Mouse (Mus musculus): Measurements from ENCODE around the gene Rabl2. TPM values are rescaled to one million over a fixed set of nuclear protein-coding genes. Genes with fewer than 3 reads are reported as not detected.

Rabl2 gene
- polyA plus RNA-seq, 1 experiment from 2014 or later: 86.6 TPM

DNA sequence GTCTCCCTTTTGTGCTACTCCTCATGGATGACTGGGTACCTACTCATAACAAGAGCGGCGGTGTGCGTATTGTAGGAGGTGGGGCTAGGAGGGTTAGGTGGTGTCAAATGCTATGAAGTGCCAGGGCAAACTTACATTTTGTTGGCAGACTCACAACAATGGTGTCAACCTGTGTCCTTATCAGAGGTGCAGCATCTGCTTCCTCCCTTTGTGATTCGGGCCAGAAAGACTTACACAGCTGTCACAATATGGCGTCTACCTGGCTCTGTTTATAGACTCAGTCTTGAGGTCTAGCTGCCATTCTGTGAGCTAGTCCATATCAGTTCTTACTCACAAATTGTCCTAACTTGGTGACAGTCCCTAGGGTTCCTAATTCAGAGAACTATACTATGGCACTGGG lies 6.6 kb downstream of the Rabl2 start:
- H3K27me3 ChIP-seq (replicated peaks): no peaks in the 10 kb centered on the region
- no peak overlapping the region for H3K27ac ChIP-seq (replicated peaks)
- H3K4me1 ChIP-seq: peaks cover 10% of the 10 kb centered on the region
- no peak overlapping the region for H3K9ac ChIP-seq (replicated peaks)
- no peak overlapping the region for H3K4me2 ChIP-seq
- 87% methylated on average over 5 of the region's 5 CpGs for WGBS
- peaks cover 40% of the 10 kb centered on the region for H3K36me3 ChIP-seq
- no peak overlapping the region for H3K4me3 ChIP-seq (replicated peaks)
- ATAC-seq (ENCODE audit: low FRiP score): no peak
- no peaks in the 10 kb centered on the region for H3K9me3 ChIP-seq (replicated peaks)

DNA sequence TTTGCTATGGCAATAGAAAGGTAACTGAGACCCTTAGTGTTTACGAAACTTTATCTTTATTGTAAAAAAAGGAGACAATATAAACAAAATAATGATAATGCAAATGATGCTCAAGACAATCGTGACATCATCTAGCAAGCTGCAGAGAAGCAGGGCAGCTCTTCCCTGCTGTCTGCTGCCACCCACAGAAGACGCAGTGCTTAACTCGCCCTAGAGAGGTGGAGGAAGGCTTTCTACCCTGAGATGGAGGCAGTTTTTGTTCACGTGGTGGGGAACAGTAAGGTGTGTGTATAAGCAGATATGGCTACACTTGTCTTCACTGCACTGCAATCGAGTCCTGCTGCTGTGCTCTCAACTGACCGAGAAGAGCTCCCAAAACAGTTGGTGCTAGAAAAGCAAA lies 9.2 kb downstream of the Rabl2 start:
- H3K27ac ChIP-seq (replicated peaks): no peak overlapping the region
- peaks cover 35% of the 10 kb centered on the region for H3K36me3 ChIP-seq
- no peaks in the 10 kb centered on the region for H3K4me1 ChIP-seq
- no peak overlapping the region for H3K4me3 ChIP-seq (replicated peaks)
- no peaks in the 10 kb centered on the region for H3K9me3 ChIP-seq (replicated peaks)
- 93% methylated on average over 7 of the region's 7 CpGs for whole genome bisulfite sequencing
- no peaks in the 10 kb centered on the region for H3K27me3 ChIP-seq (replicated peaks)
- no peak overlapping the region for H3K4me2 ChIP-seq
- ATAC-seq (ENCODE audit: low FRiP score): no peak
- no peak overlapping the region for H3K9ac ChIP-seq (replicated peaks)

DNA sequence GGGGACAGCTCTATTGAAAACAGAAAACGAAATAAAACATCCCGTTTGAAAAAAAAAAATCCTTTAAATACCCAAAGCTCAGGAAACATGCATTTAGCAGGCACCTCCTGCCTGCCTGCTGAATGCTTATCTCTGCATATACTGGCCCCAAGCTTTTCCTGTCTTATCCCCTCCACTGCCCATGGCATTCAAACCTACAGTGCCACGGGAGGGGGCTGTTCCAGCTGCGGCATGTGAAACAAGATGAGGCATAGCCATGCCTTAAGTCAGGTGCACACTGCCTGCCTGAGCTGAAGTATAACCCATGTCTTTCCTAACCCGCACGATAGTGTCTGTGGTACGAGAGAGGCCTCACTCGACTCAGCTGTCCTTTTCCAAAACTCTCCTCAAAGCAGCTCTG lies 19.6 kb downstream of the Rabl2 start:
- no peak overlapping the region for H3K4me2 ChIP-seq
- H3K4me3 ChIP-seq (replicated peaks): no peak overlapping the region
- no peaks in the 10 kb centered on the region for H3K9me3 ChIP-seq (replicated peaks)
- H3K9ac ChIP-seq (replicated peaks): no peak overlapping the region
- 80% methylated on average over 8 of the region's 8 CpGs for WGBS
- no peaks in the 10 kb centered on the region for H3K27me3 ChIP-seq (replicated peaks)
- no peak overlapping the region for H3K27ac ChIP-seq (replicated peaks)
- H3K36me3 ChIP-seq: 0 out of 2 replicates have a peak, but pooled peaks cover 3% of the 10 kb centered on the region
- ATAC-seq (ENCODE audit: low FRiP score): no peak
- H3K4me1 ChIP-seq: no peaks in the 10 kb centered on the region

DNA sequence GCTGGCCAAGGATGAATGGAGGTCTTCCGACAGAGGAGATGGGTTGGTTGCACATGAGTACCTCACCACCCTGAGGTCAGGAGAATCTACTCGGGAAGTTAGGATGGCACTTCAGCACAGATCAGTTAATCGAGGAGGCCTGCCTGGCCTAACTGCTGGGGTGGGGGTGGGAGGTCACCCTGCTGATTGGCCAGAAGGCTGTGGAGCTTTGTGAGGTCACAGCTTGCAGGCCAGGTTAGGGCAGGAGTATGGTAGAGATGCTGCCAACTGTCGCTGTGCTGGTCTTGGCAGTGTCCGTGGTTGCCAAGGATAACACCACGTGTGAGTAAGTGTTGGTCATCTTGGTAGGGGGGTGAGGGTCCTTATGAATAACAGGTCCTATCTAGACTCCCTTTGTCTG lies 23.6 kb downstream of the Rabl2 start, which contains the start of gene Acr:
TSS of gene Acr (plus strand) at position 213 of the 400 bp plus-strand sequence.
- no peak for ATAC-seq (ENCODE audit: low FRiP score)
- no peaks in the 10 kb centered on the region for H3K9me3 ChIP-seq (replicated peaks)

DNA sequence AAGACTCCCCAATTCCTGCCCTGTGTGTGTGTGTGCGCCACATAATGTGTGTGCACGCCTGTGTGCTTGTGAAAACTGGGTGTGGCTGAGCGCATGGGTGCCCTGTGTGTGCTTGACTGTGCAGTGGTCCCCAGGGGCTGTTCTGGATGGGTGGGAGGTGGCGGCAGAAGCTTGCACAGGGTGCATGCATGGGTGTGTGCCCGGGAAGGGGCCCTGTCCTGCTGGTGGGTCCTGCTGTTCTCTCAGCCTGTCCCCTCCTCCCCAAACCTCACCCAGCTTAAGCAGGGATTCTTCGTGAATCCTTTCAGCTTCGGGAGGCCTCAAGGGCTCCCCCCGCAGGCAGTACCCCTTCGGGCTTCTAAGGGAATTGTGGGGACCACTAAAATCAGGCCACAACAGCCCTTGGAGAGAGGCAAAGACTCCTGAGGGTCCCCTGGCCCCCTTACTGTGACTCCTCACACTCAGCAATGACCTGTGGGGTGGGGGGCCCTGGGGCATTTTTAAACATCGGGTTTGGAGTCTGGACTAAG lies 32.5 kb downstream of the Rabl2 start:
- peaks cover 26% of the 10 kb centered on the region for H3K4me1 ChIP-seq
- no peak overlapping the region for H3K9ac ChIP-seq (replicated peaks)
- H3K9me3 ChIP-seq (replicated peaks): no peaks in the 10 kb centered on the region
- H3K27me3 ChIP-seq (replicated peaks): peaks cover 41% of the 10 kb centered on the region
- H3K4me3 ChIP-seq (replicated peaks): no peak overlapping the region
- no peak for ATAC-seq (ENCODE audit: low FRiP score)
- H3K4me2 ChIP-seq: no peak overlapping the region
- no peak overlapping the region for H3K27ac ChIP-seq (replicated peaks)
- no peaks in the 10 kb centered on the region for H3K36me3 ChIP-seq
- WGBS: 47% methylated on average over 10 of the region's 10 CpGs

More for the DNA sequence above, 23.6 kb downstream of the Rabl2 start, which contains the start of gene Acr:
- Histone ChIP-seq H3K4me1 (no peaks in the 10 kb centered on the region), H3K27ac (replicated peaks) (no peak within 1 kb of the TSS), H3K9ac (replicated peaks) (no peak within 1 kb of the TSS), H3K36me3 (0 out of 2 replicates have a peak, but pooled peaks cover 3% of the 10 kb centered on the region), H3K27me3 (replicated peaks) (no peaks in the 10 kb centered on the region), H3K4me2 (no peak within 1 kb of the TSS), H3K4me3 (replicated peaks) (no peak within 1 kb of the TSS)
- 90% methylated on average over 6 of the region's 6 CpGs for WGBS

DNA sequence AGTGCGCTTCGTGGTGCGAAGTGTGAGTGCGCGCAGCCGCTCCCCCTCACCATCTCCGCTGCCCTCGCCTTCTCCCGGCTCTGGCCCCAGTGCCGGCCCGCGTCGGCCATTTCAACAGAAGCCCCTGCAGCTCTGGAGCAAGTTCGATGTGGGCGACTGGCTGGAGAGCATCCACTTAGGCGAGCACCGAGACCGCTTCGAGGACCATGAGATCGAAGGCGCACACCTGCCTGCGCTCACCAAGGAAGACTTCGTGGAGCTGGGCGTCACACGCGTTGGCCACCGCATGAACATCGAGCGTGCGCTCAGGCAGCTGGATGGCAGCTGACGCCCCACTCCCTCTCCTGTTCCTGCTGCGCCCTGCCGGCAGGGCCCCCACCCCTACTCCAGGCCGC lies 33.7 kb downstream of the Rabl2 start:
- H3K4me3 ChIP-seq (replicated peaks): no peak overlapping the region
- H3K27ac ChIP-seq (replicated peaks): no peak overlapping the region
- no peak overlapping the region for H3K9ac ChIP-seq (replicated peaks)
- peaks cover 41% of the 10 kb centered on the region for H3K27me3 ChIP-seq (replicated peaks)
- H3K36me3 ChIP-seq: no peaks in the 10 kb centered on the region
- 8% methylated on average over 33 of the region's 34 CpGs for WGBS
- H3K4me2 ChIP-seq: peak overlapping the region; percentile 35
- no peaks in the 10 kb centered on the region for H3K9me3 ChIP-seq (replicated peaks)
- no peak for ATAC-seq (ENCODE audit: low FRiP score)
- H3K4me1 ChIP-seq: peaks cover 26% of the 10 kb centered on the region

DNA sequence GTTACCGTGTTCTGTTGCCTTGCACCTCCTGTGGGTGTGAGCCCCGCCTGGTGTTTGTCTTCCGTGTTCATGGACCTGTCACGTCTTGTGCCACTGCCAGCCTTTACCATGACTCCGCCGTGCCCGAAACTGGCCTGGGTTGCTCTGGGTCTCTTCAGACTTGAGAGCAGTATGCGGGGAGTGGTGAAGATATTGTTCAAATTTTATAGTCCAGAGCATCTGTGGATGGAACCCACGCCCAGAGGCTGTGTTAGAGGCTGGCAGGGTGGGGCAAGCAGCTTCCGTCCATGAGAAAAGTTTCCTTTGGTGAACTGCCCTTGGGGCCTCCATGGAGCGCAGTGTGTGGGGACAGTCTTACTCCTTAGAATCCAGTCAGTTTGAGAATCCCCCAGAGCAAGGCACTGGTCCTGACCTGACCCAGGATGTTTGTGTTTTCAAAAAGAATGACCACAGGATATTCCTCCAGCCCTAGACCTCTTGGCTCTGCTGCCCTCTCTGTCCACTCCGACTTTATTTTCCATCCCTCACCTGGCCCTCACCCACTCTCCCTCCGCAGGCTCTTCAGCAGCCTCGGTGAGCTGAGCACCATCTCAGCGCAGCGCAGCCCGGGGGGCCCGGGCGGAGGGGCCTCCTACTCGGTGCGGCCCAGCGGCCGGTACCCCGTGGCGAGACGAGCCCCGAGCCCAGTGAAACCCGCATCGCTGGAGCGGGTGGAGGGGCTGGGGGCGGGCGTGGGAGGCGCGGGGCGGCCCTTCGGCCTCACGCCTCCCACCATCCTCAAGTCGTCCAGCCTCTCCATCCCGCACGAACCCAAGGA lies 34.3 kb downstream of the Rabl2 start:
- Histone ChIP-seq H3K4me2 (peak overlapping the region; percentile 35), H3K36me3 (no peaks in the 10 kb centered on the region), H3K9ac (replicated peaks) (no peak overlapping the region), H3K27ac (replicated peaks) (no peak overlapping the region), H3K4me3 (replicated peaks) (no peak overlapping the region), H3K9me3 (replicated peaks) (no peaks in the 10 kb centered on the region), H3K4me1 (peaks cover 26% of the 10 kb centered on the region), H3K27me3 (replicated peaks) (peaks cover 41% of the 10 kb centered on the region)
- no peak for ATAC-seq (ENCODE audit: low FRiP score)
- WGBS: 14% methylated on average over 36 of the region's 40 CpGs

DNA sequence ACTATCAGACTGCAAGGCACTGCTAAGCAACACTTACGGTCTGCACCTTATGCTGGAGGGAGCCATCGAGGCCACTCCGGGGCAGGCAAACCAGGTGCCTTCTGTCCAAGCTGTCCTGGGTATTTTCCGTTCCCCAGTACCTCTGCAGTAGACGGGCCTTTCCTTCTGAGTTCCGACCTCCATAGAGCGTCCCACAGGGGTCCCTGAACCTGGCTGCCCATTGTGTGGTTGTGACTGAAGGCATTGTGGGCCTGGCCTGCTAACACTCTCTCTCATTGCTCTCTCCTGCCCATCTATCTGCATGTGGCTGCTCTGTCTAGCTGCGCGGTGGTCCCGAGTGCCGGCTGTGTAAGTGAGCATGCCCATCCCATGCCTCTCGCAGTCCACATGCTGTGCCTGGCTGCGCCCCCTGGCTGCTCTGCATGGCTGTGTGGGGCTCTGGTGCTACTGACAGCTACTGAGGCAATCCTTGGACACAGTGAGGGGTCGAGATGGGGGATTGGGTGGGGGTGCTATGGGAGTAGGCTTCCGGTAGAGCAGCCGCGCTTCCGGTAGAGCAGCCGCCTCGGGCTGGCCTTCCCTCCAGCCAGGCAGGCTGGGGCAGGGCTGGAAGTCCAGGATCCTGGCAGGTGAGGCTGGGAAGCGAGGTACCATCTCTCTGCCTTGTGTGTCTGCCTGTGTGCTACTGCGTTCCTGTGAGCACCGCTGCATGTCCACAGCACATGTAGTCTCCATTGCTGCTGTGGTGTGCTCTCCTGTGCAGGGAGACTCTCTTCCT lies 35.1 kb downstream of the Rabl2 start:
- Histone ChIP-seq H3K9me3 (replicated peaks) (no peaks in the 10 kb centered on the region), H3K4me1 (peaks cover 26% of the 10 kb centered on the region), H3K27me3 (replicated peaks) (peaks cover 41% of the 10 kb centered on the region), H3K36me3 (0 out of 2 replicates have a peak, but pooled peaks cover 7% of the 10 kb centered on the region), H3K27ac (replicated peaks) (no peak overlapping the region), H3K4me2 (peak overlapping the region; percentile 35), H3K9ac (replicated peaks) (no peak overlapping the region; the same call in 1 of the 2 replicates), H3K4me3 (replicated peaks) (no peak overlapping the region)
- 32% methylated on average over 23 of the region's 23 CpGs for WGBS
- ATAC-seq (ENCODE audit: low FRiP score): peak; percentile 58; the same call in 1 of the 2 replicates

DNA sequence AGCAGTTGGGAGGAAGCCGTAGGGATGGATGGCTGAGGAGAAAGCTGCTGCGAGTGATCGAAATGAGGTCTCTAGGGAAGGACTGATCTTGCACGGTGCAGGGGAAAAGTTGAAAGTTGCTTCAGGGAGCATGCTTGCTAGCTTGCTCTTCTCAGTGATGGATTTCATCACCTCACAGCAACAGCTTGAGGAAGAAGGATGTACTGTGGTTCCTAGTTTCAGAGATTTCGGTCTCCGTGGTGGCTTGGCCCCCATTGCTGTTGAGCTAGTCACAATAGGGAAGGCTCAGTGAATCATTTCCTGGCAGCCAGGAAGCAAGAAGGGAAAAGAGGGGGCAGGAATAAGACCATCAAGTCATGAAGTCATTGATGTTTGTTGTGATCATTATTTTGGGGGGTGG lies 36.1 kb downstream of the Rabl2 start:
- Histone ChIP-seq H3K27ac (replicated peaks) (no peak overlapping the region), H3K9ac (replicated peaks) (no peak overlapping the region), H3K27me3 (replicated peaks) (peaks cover 41% of the 10 kb centered on the region), H3K36me3 (peaks cover 10% of the 10 kb centered on the region; the same call in 1 of the 2 replicates), H3K4me1 (peaks cover 26% of the 10 kb centered on the region), H3K9me3 (replicated peaks) (no peaks in the 10 kb centered on the region), H3K4me3 (replicated peaks) (no peak overlapping the region), H3K4me2 (no peak overlapping the region)
- WGBS: 82% methylated on average over 6 of the region's 6 CpGs
- no peak for ATAC-seq (ENCODE audit: low FRiP score)

DNA sequence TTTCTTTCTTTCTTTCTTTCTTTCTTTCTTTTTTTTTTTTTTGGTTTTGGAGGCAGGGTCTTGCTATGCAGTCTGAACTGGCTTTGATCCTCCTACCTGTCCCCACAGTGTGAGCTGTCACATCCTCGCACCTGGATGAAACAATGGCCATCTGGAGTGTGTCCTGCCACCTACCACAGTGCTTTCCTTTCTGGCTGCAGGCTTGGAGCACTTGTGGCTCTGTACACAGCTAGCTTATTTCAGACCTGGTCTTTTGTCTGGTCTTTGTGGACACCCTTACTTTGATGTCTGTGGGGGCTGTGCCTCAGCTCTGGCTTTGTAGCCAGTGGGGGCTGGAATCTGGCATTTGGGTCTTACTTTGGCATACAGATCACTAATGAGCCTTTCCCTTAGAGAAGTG lies 40.0 kb downstream of the Rabl2 start:
- H3K4me2 ChIP-seq: no peak overlapping the region
- H3K4me1 ChIP-seq: peaks cover 27% of the 10 kb centered on the region
- H3K27me3 ChIP-seq (replicated peaks): peaks cover 24% of the 10 kb centered on the region
- no peak overlapping the region for H3K27ac ChIP-seq (replicated peaks)
- no peak overlapping the region for H3K4me3 ChIP-seq (replicated peaks)
- no peak overlapping the region for H3K9ac ChIP-seq (replicated peaks)
- no peaks in the 10 kb centered on the region for H3K9me3 ChIP-seq (replicated peaks)
- peaks cover 25% of the 10 kb centered on the region for H3K36me3 ChIP-seq
- 94% methylated on average over 1 of the region's 1 CpGs for WGBS
- ATAC-seq (ENCODE audit: low FRiP score): no peak

DNA sequence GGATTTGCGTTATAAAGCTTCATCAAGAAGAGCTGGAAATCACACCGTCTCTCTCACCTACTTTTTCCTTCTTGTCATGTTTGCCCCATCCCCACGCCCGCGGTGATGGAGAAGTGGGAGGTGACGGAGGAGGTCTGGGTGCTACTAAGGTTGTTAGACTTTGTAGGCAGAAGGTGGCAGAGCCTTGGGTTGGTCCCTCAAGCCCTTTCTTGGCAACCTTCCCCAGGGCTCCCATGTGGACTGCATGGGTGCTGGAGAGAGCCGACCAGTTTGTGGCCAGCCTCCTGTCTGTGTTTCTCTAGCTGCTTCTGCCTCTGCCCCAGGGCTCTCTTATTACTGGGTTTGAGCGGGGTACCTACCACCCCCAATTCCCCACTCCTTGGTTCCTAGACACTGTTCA lies 41.2 kb downstream of the Rabl2 start:
- Histone ChIP-seq H3K9ac (replicated peaks) (no peak overlapping the region), H3K4me3 (replicated peaks) (no peak overlapping the region), H3K4me2 (no peak overlapping the region), H3K36me3 (peaks cover 25% of the 10 kb centered on the region), H3K27ac (replicated peaks) (no peak overlapping the region), H3K27me3 (replicated peaks) (0 out of 2 replicates have a peak, but pooled peaks cover 16% of the 10 kb centered on the region), H3K4me1 (peaks cover 19% of the 10 kb centered on the region), H3K9me3 (replicated peaks) (no peaks in the 10 kb centered on the region)
- 96% methylated on average over 8 of the region's 8 CpGs for WGBS
- ATAC-seq (ENCODE audit: low FRiP score): no peak
